Mouse (Mus musculus): ENCODE results near the gene Dram1. TPM values are rescaled to one million over a fixed set of nuclear protein-coding genes. Genes with fewer than 3 reads are reported as not detected.
A peak's percentile ranks its signal among the peaks of the same experiment; 100 is the strongest.
"Not testable (repeated sequence)": the region's sequence is repeated elsewhere in the genome, so short reads cannot be mapped to it uniquely, and the experiment has no call there.

Gene Dram1
- polyA plus RNA-seq, 3 experiments from 2014 or later: 1.3 to 1.8 (median 1.7) TPM

DNA sequence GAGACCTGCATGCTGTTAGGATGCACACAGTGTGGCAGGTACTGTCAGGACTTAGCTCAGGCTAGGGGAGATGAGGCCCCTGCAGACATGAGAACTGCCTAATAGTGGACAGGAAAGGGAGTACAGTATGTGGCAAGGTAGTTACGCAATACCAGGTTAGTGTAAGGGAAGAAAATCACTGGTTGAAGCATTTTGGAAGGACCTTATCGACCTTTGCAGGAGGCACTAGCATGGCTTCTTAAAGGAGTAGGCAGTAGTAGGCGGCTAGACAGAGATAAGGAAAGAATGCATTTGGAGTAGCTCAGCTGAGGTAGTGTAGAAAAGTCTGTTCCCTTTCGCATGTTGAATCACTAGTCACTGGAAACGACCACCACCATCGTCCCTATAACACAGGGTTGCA lies 6.9 kb upstream of the Dram1 start:
- no peak for ATAC-seq

DNA sequence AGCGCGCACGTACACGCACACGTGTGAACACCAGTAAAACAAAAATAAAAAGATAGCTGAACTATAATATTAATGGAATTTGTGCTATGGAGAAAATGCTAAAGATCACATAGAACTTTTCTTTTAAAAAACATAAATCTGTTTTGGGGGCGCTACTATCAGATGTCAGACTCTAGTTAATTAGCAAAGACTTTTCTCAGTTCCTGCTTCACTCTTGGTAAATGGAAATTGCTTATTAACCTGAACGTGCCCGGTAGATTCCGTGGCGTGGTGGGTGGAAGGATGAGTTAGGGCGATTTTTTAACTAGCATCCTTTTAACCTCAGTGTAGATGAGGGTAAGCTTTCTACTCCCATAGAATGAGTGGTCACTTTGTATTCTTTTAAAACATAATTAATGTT lies 6.4 kb upstream of the Dram1 start:
- no peak for ATAC-seq

DNA sequence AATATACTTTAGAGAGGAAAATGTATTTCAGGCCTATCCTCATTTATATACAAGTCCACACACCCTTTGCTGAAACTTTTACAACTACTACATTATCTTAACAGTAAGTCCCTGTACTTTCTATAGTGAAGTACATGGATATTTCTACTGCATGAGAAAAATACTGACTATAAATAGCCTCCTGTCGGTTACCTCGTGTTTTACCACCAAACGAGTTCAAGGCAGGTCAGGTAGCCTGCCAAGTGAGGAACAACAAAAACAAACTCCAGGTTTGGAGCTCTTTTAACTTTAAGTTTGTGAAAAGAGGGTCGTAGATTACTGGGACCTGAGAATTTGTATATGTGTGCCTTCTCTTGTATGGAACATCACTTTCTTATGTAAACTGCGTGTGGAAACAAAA lies 5.2 kb upstream of the Dram1 start:
- no peak for ATAC-seq

DNA sequence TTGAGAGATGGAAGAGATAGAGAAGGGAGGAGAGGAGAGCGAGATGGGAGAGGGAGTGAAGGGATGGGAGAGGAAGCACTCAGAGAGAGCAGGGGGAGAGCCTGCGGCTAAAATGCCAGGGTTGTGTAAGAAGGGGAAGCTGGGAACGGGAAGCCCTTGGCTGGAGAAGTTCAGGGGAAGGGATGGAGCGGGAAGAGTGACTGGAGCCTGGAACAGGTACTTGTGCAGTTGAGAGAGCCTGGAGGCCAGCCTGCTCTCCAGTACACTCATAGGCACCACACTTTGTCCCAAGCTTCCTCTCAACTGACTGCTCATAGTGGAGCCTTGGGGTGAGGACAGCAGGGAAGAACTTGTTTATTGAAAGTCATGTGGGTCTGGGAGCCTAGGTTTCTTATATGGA lies 4.6 kb upstream of the Dram1 start:
- no peak for ATAC-seq

DNA sequence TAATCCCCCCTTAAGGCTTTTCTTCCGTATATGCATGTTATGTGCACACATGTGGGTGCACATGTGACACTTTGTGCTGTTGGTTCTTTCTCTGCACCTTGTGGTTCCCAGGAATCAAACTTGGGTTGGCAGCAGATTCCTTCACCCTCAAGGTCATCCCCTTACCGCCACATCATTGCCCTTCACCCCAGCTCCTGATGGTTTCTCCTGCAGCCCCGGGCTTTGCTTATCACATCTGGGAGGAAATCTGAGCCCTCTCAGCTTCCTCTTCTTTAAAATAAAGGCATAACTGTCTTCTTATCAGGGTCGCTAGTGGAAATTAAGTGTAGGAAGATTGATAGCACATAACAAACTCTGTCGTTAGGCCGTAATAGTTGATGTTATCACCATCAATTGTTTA lies 3.1 kb upstream of the Dram1 start:
- ATAC-seq: no peak

DNA sequence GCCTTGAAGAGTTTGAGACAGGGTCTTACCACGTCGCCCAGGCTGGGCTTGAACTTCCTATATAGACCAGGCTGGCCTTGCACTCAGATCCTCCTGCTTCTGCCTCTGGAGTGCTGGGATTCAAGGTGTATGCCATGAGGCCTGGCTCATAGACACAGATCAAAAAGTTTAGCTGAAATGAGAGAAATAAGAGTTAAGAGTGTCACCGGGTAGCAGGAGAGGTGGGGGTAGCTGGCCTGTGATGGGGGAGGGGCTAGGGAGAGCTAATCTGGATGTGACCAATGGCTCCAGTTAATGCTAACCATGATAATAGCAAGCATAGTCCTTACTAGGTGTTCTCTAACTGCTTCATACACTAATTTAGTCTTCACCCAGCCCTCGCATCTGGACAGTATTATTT lies 2.4 kb upstream of the Dram1 start:
- ATAC-seq: no peak

DNA sequence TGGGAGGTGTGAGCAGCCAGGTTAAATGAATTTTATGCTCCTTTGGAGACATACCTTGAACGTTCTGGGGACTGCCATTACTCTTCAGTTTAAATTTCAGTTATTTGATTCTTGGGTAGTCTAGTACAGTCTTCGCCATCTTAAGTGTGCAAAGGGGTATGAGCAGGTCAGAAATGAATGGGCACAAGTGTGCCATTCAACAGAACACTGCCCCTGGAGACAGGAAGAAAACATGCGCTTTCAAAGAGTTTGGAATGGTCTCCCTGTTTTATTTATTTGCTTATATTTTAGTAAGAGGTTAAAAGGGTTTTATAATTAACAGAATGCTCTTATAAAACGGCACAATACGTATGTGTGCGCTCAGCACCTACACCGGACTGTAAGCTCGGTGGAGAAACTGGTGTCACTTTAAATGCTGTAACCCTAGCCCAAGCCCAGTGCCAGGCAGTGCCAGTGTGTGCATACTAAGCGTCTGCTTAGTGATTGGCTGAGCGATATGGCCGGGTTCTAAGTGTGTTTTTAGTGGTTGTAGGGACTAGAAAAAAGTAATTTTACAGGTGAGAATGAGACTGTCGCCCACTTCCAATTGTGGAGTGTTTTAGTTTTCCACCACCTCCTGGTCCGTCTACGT lies 1.7 kb upstream of the Dram1 start:
- no peak for ATAC-seq

DNA sequence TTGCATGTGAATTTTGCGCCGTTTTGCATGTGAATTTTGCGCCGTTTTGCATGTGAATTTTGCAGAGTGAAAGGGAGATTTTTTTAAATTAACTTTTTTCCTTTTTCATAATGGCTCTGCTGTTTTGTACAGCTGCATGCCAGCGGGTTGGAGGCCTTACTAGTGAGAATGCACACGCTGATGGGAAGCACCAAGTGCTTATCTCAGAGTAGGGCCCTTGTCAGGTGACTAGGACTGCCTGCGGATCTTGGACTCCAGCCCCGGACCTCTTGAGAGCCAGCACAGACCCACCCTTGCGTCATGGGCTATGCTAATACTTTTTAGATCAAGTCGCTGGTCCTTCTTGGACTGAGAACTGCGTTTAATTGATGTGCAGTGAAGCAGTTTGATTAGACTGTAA lies 1.1 kb upstream of the Dram1 start:
- no peak for ATAC-seq

DNA sequence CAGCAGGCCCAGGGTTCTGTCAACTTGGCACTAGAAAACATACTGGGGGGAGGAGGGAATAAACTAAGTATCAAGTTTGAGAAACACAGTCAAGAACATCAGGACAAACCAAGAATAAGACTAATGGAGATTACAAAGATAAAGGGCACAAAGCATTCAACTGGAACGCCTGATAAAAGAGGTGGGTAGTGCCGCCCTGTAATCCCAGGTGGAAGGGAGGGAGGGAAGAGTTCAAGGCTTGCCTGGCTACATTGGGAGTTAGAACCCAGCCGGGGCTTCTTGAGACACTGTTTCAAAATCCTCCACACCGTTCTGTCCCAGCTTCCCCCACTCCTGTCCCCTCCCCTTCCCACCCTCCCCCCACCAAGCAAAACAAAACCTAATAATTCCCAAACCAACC lies 1.2 kb downstream of the Dram1 start:
- ATAC-seq: no peak

DNA sequence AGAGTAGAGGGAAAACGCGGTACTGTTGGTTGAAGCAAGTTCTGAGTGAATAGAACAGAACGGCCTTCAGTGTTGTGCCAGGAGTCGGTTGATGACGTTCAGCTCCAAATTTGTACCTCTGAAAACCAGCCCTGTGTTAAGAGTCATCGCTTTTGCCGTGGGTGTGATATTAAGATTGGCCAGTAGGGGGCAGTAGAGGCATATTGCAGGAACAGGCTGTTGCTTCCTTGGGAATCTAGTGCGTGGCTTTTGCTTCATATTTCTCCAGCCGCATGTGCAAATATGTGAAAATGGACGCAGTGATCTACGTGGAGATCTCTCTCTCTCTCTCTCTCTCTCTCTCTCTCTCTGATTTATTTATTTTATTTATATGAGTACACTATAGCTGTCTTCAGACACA lies 2.1 kb downstream of the Dram1 start:
- ATAC-seq: peak; percentile 49

DNA sequence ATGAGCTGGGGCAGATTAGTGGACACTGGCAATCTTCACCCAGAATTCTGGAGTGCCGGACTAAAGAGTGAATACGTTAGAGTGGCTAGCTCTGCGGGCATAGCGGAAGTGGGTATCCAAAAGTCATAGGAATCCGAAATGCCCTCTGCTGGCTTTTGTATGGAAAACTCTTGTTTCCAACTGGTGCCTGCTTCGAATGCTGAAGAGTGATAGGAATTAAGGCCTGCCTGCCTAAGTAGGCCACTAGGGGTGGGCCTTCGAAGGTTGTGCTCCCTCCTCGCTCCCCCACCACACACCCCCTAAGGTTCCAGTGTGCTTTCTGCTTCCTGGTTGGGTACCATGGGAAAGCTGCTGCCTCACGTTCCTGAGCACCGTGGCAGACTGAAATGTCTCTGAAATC lies 3.9 kb downstream of the Dram1 start:
- ATAC-seq: no peak

DNA sequence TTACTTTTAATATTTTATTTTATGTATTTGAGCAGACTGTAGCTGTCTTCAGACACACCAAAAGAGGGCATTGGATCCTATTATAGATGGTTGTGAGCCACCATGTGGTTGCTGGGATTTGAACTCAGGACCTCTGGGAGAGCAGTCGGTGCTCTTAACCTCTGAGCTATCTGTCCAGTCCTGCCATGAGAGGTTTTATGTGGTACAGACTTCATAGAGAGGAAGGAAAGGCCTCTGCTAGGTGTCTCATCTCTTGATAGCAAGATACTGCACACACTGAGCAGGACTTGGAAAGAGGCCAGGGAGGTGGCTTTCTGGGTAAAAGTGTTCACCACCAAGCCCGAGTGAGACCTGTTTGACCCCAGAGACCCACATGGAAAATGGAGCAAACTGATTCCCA lies 5.9 kb downstream of the Dram1 start:
- ATAC-seq: not testable (repeated sequence)

DNA sequence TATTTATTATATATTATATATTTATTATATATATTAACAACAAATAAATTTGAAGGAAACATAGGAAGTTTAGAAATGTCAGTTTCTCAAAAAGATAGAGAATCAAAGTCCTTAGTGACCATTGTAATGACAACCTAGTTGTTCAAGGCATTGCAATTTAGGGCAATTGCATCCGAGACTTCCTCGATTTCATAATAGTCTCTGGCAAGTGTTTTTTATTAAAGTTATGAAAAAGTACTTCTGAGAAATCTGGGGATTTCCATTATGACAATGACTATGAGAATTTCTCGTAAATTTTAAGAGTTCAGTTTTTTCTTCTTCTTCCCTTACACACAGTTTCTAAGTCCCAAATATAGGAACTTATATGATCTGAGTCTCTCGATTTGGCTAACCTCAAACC lies 6.4 kb downstream of the Dram1 start:
- ATAC-seq: no peak

DNA sequence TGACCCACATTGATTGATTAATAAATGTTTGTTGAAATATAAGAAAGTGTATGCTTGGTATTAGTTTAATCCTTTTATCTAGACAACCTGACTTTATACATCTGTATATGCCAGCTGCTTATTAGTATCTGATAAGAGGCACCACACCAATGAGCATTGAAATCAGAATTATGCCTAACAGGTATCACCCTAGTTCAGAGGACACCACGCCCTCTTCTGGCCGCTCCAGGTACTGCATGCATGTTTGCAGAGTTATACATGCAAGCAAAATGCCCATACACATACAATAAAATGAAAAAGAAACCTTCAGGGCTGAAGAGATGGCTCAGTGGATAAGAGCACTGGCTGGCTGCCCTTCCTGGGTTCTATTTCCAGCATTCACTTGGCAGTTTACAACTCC lies 7.1 kb downstream of the Dram1 start:
- no peak for ATAC-seq

DNA sequence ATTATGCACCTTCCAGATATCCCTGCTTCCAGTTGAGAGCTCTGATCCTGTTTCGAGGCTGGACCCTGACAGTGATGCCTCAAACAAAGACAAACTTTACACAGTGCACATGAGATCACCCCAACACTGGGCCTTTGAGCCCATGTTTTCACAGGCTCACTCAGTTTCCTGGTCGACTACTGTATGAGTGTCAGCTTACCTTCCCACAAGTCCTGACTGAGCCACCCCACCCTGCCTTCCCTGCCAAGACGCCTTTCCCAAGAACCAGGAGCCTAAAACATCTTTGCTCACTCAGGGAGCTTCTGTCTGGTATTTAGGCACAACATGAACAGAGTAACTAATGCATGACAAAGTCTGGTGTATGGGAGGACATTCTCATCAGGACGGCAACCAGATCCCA lies 9.6 kb downstream of the Dram1 start:
- no peak for ATAC-seq

DNA sequence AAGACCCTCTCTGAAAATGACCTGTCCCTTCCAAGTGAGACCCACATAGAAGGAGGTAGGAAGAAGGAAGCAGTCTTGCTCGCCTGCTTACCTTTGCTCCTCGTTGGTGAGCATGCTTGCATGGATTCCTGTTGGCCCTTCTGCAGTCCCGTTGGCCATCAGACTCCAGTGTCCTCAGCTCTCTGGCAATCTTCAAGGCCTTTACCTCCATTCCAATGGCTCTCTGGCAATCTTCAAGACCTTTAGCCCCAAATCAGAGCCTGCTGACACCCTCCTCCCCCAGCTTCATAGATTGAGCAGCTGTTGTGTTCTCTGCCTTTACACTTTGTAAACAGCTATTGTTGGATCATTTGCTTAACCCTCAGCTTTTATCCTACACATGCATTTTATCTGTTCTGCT lies 14.7 kb downstream of the Dram1 start:
- no peak for ATAC-seq

DNA sequence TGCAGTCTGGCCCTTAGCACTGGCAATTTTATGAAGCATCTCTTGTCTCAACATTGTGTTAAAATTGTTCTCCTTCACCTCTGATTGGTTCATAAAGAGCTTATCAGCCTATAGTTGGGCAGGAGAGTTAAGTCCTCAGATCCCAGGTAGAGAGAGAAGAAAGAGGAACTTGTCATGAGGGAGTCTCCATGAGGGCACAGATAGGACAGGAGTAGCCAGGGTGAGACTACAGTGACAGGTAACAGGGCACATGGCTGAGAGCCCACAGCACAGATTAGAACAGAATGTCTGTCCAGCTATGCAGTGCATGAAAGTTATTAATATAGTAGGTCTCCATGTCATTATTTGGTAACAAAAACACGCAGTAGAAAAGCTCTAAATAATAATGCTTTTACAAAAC lies 16.7 kb downstream of the Dram1 start:
- ATAC-seq: no peak

DNA sequence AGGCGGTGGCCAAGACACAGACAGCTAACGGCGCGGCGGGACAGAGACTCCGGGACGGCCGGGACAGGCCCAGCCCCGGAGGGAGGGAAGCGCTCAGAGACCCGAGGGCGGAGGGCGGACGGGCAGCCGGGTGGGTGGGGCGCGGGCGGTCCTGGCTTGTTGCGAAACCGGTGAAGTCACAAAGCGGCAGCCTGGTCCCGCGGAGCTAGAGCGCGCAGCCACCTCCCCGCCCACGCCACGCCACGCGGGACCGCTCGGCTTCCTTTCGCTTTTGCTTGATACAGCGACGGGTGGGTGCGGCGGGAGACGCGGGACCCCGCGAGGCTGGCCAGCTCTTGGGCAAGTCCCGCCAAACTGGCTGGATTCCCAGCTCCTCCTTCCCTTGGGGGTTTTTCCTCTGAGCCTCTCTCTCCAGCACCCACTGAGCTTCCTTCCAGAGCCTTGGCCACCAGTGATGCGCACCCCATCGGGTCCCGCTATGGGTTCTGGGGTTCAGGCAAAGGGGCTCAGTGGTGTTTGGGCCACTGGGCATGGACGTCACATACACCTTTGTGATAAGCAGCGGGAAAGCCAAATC lies 21.8 kb downstream of the Dram1 start:
- peak; percentile 81 for ATAC-seq

DNA sequence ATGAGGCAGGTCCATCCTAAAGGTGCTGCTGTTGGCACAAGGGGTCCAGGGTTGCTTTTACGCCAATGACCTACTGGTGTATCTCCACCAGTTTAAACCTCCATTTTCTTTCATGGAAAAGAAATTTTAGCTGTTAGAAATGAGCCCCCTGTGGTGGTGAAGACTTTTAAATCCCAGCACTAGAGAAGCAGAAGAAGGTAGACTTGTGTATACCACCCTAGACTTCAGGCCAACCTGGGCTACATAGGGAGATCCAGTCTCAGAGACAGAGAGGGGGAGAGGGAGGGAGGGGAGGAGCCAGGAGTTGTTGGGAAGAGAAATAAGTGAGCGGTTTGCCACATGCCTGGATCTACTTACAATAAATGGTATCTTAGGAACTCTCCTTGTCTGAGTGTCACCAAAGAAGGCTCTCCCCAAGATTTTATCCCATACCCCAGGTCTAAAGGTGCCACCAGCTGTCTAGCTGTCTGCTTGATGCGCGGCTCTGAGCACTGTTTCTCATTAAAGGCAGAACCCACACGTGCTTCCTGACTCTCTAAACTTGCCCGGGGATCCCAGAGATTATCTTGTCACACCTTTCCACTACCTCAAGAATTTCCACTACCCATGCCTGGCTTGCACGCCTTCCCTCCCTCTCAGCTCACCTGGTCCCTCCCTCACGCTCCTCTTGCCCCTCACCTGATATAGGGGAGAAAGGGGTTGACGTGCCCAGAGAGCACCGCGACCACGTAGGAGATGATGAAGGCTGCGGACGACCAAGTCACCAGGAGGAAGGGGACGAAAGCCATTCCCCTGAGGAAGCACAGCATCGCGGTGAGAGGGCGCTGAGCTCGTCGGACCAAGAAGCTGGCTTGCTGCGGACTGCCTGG lies 22.5 kb downstream of the Dram1 start:
- peak; percentile 49 for ATAC-seq

DNA sequence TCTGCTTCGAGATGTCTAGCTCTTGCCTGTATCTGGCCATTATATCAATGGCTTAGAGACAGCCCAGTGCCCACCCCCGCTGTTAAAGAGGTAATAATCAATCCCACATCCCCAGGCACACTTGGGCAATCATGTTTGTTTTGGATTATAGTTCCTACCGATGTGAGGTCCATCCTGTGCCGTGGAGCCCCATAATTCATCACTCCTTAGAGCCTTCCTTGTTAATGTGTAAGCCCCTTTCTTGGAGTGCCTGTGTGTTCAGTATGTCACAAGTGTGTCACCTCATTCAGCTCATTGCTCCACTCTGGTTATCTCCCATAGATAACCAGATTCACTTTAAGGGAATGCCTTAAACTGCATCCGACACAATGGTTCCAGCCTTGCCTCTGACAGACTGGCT lies 24.3 kb downstream of the Dram1 start:
- ATAC-seq: no peak

DNA sequence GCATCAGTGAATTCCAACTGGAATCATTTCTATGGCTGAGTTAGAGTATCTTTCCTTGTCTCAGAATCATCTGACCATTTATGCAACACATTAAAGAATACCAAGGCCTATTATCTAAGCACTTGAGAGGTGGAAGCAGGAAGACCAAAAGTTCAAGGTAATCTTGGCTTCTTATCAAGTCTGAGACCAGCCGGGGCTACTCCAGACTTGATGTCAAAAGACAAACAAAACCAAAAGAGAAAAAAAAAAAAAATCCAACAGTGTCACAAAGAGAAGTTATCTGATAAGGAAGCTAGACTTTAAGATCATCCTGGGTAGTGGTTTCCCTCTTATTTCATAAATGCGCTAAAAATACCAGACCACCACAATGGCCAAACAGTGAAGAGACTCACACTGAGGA lies 26.3 kb downstream of the Dram1 start:
- ATAC-seq: no peak

DNA sequence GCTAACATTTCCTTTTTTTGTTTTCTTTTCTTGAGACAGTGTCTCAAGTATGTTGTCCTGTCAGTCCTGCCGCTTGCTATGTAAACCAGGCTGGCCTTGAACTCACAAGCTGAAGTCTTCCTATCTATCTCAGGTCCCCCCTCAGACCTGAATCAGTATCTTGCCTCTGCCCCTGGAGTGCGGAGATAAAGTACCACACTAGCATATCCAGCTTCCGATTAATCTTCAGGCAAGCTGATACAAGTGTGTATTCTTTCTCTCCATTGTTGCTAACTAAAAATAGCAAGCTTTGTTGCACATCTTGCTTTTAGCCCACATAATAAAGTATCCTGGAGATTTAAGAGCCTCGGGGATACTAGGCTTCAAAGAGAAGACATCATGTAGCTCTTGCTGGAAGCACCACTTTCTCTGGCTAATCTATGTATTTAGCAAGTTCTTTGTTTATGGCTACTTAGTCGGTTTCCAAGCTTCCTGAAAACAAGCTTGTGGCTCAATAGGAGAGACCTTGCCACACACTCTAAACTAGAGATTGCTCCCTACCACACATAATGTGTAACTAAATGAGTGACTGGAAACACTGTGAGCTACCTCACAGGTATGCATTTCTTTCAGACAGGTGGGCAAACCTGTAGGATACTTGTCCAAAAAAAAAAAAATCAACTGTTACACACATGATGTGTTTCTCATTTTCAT lies 27.3 kb downstream of the Dram1 start:
- no peak for ATAC-seq

DNA sequence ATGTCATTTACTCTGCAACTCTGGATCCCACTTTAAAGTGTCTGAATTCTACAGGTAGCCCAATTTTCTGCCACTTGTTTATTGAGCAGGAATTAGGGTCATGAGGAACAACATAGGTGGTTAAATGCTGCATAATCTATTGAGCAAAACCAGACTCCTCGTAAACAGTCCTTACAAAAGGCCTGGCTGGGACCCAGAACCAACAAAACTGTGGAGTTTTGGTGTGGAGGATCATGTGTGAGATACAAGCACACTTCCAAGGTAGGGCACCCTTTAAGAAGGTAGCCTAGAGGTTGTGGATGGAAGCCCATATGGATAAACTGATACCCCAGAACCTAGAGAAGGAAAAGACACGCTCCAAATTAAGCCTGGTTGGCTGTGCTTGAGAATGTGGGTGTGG lies 28.2 kb downstream of the Dram1 start:
- no peak for ATAC-seq

DNA sequence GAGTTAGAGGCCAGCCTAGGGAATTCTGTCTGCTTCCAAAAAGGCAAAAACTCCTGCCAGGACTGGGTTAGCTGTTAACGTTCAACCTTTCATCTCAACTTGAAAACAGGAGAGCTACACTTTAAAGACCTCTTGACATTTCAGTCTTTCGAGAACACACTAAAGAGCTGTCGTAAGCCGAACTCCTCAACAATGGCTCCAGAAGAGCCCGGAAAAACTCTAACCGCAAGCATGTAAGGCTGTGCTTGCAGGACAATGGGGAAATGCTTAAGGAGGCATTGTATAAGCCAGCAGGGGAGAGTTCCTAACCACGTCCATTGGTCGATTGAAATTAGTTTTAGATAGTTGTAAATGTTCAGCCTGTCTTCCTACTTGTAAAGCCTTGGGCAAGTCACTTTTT lies 29.1 kb downstream of the Dram1 start:
- no peak for ATAC-seq
